Mouse (Mus musculus) ES-E14 (cell line): ENCODE measurements around the gene Wdr19.

Source experiments
- CHD2 ChIP-seq: IDR thresholded peaks from 2 replicates; pipeline ENCODE4 v1.6.1; 2014; ENCODE audit warnings: mild to moderate bottlenecking, low read depth, low read length, inconsistent platforms
- HCFC1 ChIP-seq: IDR thresholded peaks from 2 replicates; pipeline ENCODE4 v1.6.1; 2012; ENCODE audit warnings: low read length, inconsistent platforms, borderline replicate concordance; ENCODE audit not compliant: insufficient read depth
- MAFK ChIP-seq: IDR thresholded peaks from 2 replicates; pipeline ENCODE4 v1.6.1; 2014; ENCODE audit warnings: mild to moderate bottlenecking, low read depth, low read length, inconsistent platforms; ENCODE audit not compliant: insufficient read depth
- ZC3H11A ChIP-seq: IDR thresholded peaks from 2 replicates; pipeline ENCODE4 v1.6.1; 2012; ENCODE audit warnings: low read depth, mild to moderate bottlenecking, inconsistent platforms, low read length, borderline replicate concordance
- ZNF384 ChIP-seq: IDR thresholded peaks from 2 replicates; pipeline ENCODE4 v1.6.1; 2012; ENCODE audit warnings: low read depth, low read length, inconsistent platforms

DNA sequence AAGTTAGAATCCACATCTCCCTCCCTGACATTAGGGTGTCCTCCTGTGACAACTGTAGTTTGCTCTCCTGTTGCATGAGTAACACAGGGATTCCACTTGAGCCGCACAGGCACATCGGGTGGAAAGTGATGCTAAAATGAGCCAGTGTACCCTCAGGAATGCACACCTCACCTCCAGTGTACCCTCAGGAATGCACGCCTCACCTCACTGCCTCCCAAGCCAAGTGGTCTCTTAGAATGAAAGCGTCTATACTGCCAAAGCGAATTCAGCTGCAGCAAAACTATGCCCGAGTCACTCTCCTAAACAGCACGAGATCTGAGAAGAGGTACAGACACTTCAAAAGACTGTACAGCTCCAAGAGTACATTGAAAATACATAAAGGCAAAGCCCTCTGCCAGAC, 21.5 kb downstream of the Wdr19 start:
- TF ChIP-seq MAFK, result no peak
- TF ChIP-seq CHD2, result no peak
- no peak for TF ChIP-seq ZNF384
- no peak for TF ChIP-seq ZC3H11A
- TF ChIP-seq HCFC1, result no peak
